Mouse (Mus musculus): ENCODE measurements at regions not wholly inside any gene's neighbourhood (a gene's known extent, or its start where the extent isn't known, plus 50 kb on each side); places are given as distances from the start of the nearest gene placed in this dataset.

- TF ChIP-seq TCF12 (IDR thresholded peaks at IDR 0.05; ENCODE audit: low read depth, low read length), result no peak
- TF ChIP-seq HCFC1 (IDR thresholded peaks at IDR 0.05; ENCODE audit: low read depth, low read length), result no peak
- TF ChIP-seq POLR2A (IDR thresholded peaks at IDR 0.05; ENCODE audit: control insufficient read depth in 1 of 2, insufficient read depth in 1 of 2, low read depth in 1 of 2, low read length in 2 of 2, poor library complexity in 1 of 2), result no peak
Measured at GRCm38 (mm10) chr10:71679240-71679639, 331.7 kb downstream of the Ipmk start.
